Mouse (Mus musculus): ENCODE measurements around the gene Cfap126. TPM values are rescaled to one million over a fixed set of nuclear protein-coding genes. Genes with fewer than 3 reads are reported as not detected.

Gene Cfap126
- total and polyA plus RNA-seq, 3 experiments, result 0.69 to 3.5 TPM; not detected in 1

GRCm38 (mm10) chr1:171165629-171166345 is 52.1 kb downstream of the Cfap126 start:
- no peaks in the 10 kb centered on the region for H3K79me2 ChIP-seq (ENCODE audit: control insufficient read depth, insufficient read depth, low read length, poor library complexity)
- no peak overlapping the region for H3K9ac ChIP-seq (ENCODE audit: control insufficient read depth, low read depth, low read length, poor library complexity, severe bottlenecking)
- H3K36me3 ChIP-seq (ENCODE audit: control insufficient read depth in 1 of 2, insufficient read depth in 2 of 2, low read length in 2 of 2), result peaks cover 0 to 2% of the 10 kb centered on the region in 2 experiments; a peak in 1 of 4 replicates
- TF ChIP-seq GABPA (IDR thresholded peaks at IDR 0.05; ENCODE audit: low read depth, low read length) (no peak), SIN3A (IDR thresholded peaks at IDR 0.05; ENCODE audit: low read length) (no peak), USF1 (IDR thresholded peaks at IDR 0.05; ENCODE audit: low read depth, low read length) (no peak), USF2 (IDR thresholded peaks at IDR 0.05; ENCODE audit: borderline replicate concordance in 1 of 2, insufficient read depth in 1 of 2, low read depth in 1 of 2, low read length in 2 of 2) (no peak), EP300 (IDR thresholded peaks at IDR 0.05; ENCODE audit: low read depth in 1 of 2, low read length in 2 of 2) (no peak), MEF2A (IDR thresholded peaks at IDR 0.05; ENCODE audit: extremely low read depth, insufficient replicate concordance, low read depth, low read length, poor library complexity, severe bottlenecking) (no peak), HCFC1 (IDR thresholded peaks at IDR 0.05; ENCODE audit: low read depth, low read length) (no peak)
- H3K4me1 ChIP-seq (ENCODE audit: control insufficient read depth in 1 of 2, insufficient read depth in 2 of 2, low read length in 2 of 2), result peaks cover 0 to 2% of the 10 kb centered on the region in 2 experiments; a peak in 2 of 4 replicates
- H3K27ac ChIP-seq (ENCODE audit: control insufficient read depth, low read depth, low read length), result no peak overlapping the region
- no peak overlapping the region for H3K4me3 ChIP-seq (ENCODE audit: control insufficient read depth in 1 of 2, insufficient read depth in 1 of 2, low read depth in 2 of 2, low read length in 2 of 2)
- DNase-seq (ENCODE audit: low read depth, low spot score), result peak; percentile 24
- no peaks in the 10 kb centered on the region; a peak in 1 of 4 replicates for H3K27me3 ChIP-seq (ENCODE audit: control insufficient read depth in 1 of 2, insufficient read depth in 2 of 2, low read length in 2 of 2)
- no peaks in the 10 kb centered on the region for H3K9me3 ChIP-seq (replicated peaks; ENCODE audit: insufficient read depth, low read length)

- no peaks in the 10 kb centered on the region for H3K9me3 ChIP-seq (replicated peaks; ENCODE audit: insufficient read depth, low read length)
- DNase-seq (ENCODE audit: low read depth, low spot score), result no peak
- H3K9ac ChIP-seq (ENCODE audit: control insufficient read depth, low read depth, low read length, poor library complexity, severe bottlenecking), result no peak overlapping the region
- H3K27ac ChIP-seq (ENCODE audit: control insufficient read depth, low read depth, low read length), result no peak overlapping the region
- peaks cover 0 to 4% of the 10 kb centered on the region in 2 experiments; a peak in 1 of 4 replicates for H3K36me3 ChIP-seq (ENCODE audit: control insufficient read depth in 1 of 2, insufficient read depth in 2 of 2, low read length in 2 of 2)
- no peak overlapping the region for H3K4me3 ChIP-seq (ENCODE audit: control insufficient read depth in 1 of 2, insufficient read depth in 1 of 2, low read depth in 2 of 2, low read length in 2 of 2)
- peaks cover 0 to 2% of the 10 kb centered on the region in 2 experiments; a peak in 2 of 4 replicates for H3K4me1 ChIP-seq (ENCODE audit: control insufficient read depth in 1 of 2, insufficient read depth in 2 of 2, low read length in 2 of 2)
- no peak for TF ChIP-seq MYC (IDR thresholded peaks at IDR 0.05; ENCODE audit: low read depth, low read length)
- no peak for TF ChIP-seq MAX (IDR thresholded peaks at IDR 0.05; ENCODE audit: low read length)
- TF ChIP-seq SIN3A (IDR thresholded peaks at IDR 0.05; ENCODE audit: low read length), result no peak
- TF ChIP-seq EP300 (IDR thresholded peaks at IDR 0.05; ENCODE audit: low read depth in 1 of 2, low read length in 2 of 2), result no peak
- TF ChIP-seq POLR2AphosphoS5 (IDR thresholded peaks at IDR 0.05; ENCODE audit: borderline replicate concordance, low read depth, low read length), result no peak
- TF ChIP-seq GATA1 (IDR thresholded peaks at IDR 0.05; ENCODE audit: low read depth, low read length), result no peak
- no peak for TF ChIP-seq BHLHE40 (IDR thresholded peaks at IDR 0.05; ENCODE audit: borderline replicate concordance, low read depth, low read length)
- no peak for TF ChIP-seq ZC3H11A (IDR thresholded peaks at IDR 0.05; ENCODE audit: low read depth, low read length)
- TF ChIP-seq MEF2A (IDR thresholded peaks at IDR 0.05; ENCODE audit: extremely low read depth, insufficient replicate concordance, low read depth, low read length, poor library complexity, severe bottlenecking), result no peak
- TF ChIP-seq HCFC1 (IDR thresholded peaks at IDR 0.05; ENCODE audit: low read depth, low read length), result no peak
- no peak for TF ChIP-seq RCOR1 (IDR thresholded peaks at IDR 0.05; ENCODE audit: low read depth, low read length)
- TF ChIP-seq TBP (IDR thresholded peaks at IDR 0.05; ENCODE audit: low read depth, low read length), result no peak
- no peak for TF ChIP-seq CHD1 (IDR thresholded peaks at IDR 0.05; ENCODE audit: low read depth, low read length)
- TF ChIP-seq MAFK (IDR thresholded peaks at IDR 0.05; ENCODE audit: borderline replicate concordance, low read depth, low read length), result no peak
- TF ChIP-seq ZKSCAN1 (IDR thresholded peaks at IDR 0.05; ENCODE audit: low read depth, low read length), result no peak
- TF ChIP-seq MXI1 (IDR thresholded peaks at IDR 0.05; ENCODE audit: low read depth, low read length), result no peak
- no peak for TF ChIP-seq UBTF (IDR thresholded peaks at IDR 0.05; ENCODE audit: borderline replicate concordance, insufficient read depth, low read depth, low read length)
- no peak for TF ChIP-seq RAD21 (IDR thresholded peaks at IDR 0.05; ENCODE audit: low read depth, low read length)
- H3K27me3 ChIP-seq (ENCODE audit: control insufficient read depth in 1 of 2, insufficient read depth in 2 of 2, low read length in 2 of 2), result peaks cover 0 to 1% of the 10 kb centered on the region in 2 experiments; a peak in 3 of 4 replicates
- no peaks in the 10 kb centered on the region for H3K79me2 ChIP-seq (ENCODE audit: control insufficient read depth, insufficient read depth, low read length, poor library complexity)
These were observed 55.2 kb downstream of the Cfap126 start for GRCm38 (mm10) chr1:171168906-171169305.

Measured in MEL (cell line).